Mouse (Mus musculus): ENCODE data around the gene Hist1h2bl.

GRCm38 (mm10) chr13:21751827-21752226 is 35.9 kb upstream of the Hist1h2bl start:
- TF ChIP-seq CTCF (IDR thresholded peaks at IDR 0.05; ENCODE audit: extremely low read depth, insufficient read depth, low read length), result no peak
- no peak for TF ChIP-seq POLR2A (IDR thresholded peaks at IDR 0.05; ENCODE audit: extremely low read depth, insufficient read depth, low read length)

Measured in cortical plate, adult 2 months (tissue).